ENCODE assay signal across 8 mouse cellular contexts in genomic region chr16:34094446-34095092, GRCm38 (mm10).
A peak's percentile ranks its signal among the peaks of the same experiment; 100 is the strongest.
DNase-seq lines count a peak whose midpoint lies in the region; ATAC-seq and TF ChIP-seq lines count a peak whose summit lies in the region.

No protein-coding gene starts in this region.

- peak; percentile 69 for ATAC-seq in hindbrain, embryonic 11.5 days (ENCODE audit: low FRiP score)
- ATAC-seq in midbrain, embryonic 11.5 days (ENCODE audit: low FRiP score) = peak; percentile 78

- TF ChIP-seq CTCF in cerebellum, adult 2 months (IDR thresholded peaks at IDR 0.05; ENCODE audit: borderline replicate concordance, insufficient read depth, low read depth, low read length) = peak; percentile 29; the same call in 1 of the 2 replicates
- no peak for TF ChIP-seq CTCF in E14TG2a.4 (conservative IDR thresholded peaks at IDR 0.05; ENCODE audit: low read length)
- TF ChIP-seq CTCF in thymus, adult 2 months (IDR thresholded peaks at IDR 0.05; ENCODE audit: borderline replicate concordance, control insufficient read depth, extremely low read depth, insufficient read depth, low read length, poor library complexity) = no peak

- TF ChIP-seq POLR2A in cerebellum, adult 2 months (IDR thresholded peaks at IDR 0.05; ENCODE audit: borderline replicate concordance, insufficient read depth, low read length) = no peak
- TF ChIP-seq POLR2A in thymus, adult 2 months (IDR thresholded peaks at IDR 0.05; ENCODE audit: control insufficient read depth, extremely low read depth, insufficient read depth, low read length, poor library complexity) = no peak

- peak overlapping the region; percentile 66 for H3K4me2 ChIP-seq in hindbrain, embryonic 11.5 days (replicated peaks; ENCODE audit: low read depth, low read length)
- peak overlapping the region; percentile 62 for H3K4me2 ChIP-seq in midbrain, embryonic 11.5 days

- H3K27me3 ChIP-seq in cerebellum, adult 2 months (ENCODE audit: control insufficient read depth, insufficient read depth, low read length) = 0 out of 2 replicates have a peak, but pooled peaks cover 2% of the 10 kb centered on the region
- peaks cover 54% of the 10 kb centered on the region for H3K27me3 ChIP-seq in E14TG2a.4 (ENCODE audit: insufficient read depth, low read length)
- H3K27me3 ChIP-seq in forebrain, embryonic 10.5 days (ENCODE audit: poor library complexity, severe bottlenecking) = peaks cover 40% of the 10 kb centered on the region
- no peaks in the 10 kb centered on the region for H3K27me3 ChIP-seq in hindbrain, embryonic 11.5 days (ENCODE audit: control insufficient read depth, insufficient read depth, low read length)
- H3K27me3 ChIP-seq in limb, embryonic 10.5 days (ENCODE audit: low read depth, poor library complexity, severe bottlenecking) = peaks cover 8% of the 10 kb centered on the region; the same call in 1 of the 2 replicates
- H3K27me3 ChIP-seq in midbrain, embryonic 11.5 days (ENCODE audit: control insufficient read depth, insufficient read depth, low read length) = peaks cover 5% of the 10 kb centered on the region; the same call in 1 of the 2 replicates
- no peaks in the 10 kb centered on the region for H3K27me3 ChIP-seq in thymus, adult 2 months (ENCODE audit: control insufficient read depth, insufficient read depth, low read length)

- H3K27ac ChIP-seq in cerebellum, adult 2 months (ENCODE audit: insufficient read depth, low read length) = no peak overlapping the region
- H3K27ac ChIP-seq in forebrain, embryonic 10.5 days = peak overlapping the region; percentile 74
- no peak overlapping the region for H3K27ac ChIP-seq in hindbrain, embryonic 11.5 days (ENCODE audit: low read depth, low read length)
- H3K27ac ChIP-seq in limb, embryonic 10.5 days = peak overlapping the region; percentile 67
- H3K27ac ChIP-seq in midbrain, embryonic 11.5 days (ENCODE audit: low read depth, low read length) = peak overlapping the region; percentile 40; the same call in 1 of the 2 replicates
- no peak overlapping the region for H3K27ac ChIP-seq in thymus, adult 2 months (ENCODE audit: control insufficient read depth, insufficient read depth, low read length)

- no peaks in the 10 kb centered on the region for H3K36me3 ChIP-seq in E14TG2a.4 (ENCODE audit: insufficient read depth, low read length)
- H3K36me3 ChIP-seq in forebrain, embryonic 10.5 days (replicated peaks) = no peaks in the 10 kb centered on the region
- no peaks in the 10 kb centered on the region for H3K36me3 ChIP-seq in hindbrain, embryonic 11.5 days (ENCODE audit: control insufficient read depth, insufficient read depth, low read length)
- no peaks in the 10 kb centered on the region for H3K36me3 ChIP-seq in limb, embryonic 10.5 days
- no peaks in the 10 kb centered on the region for H3K36me3 ChIP-seq in midbrain, embryonic 11.5 days (ENCODE audit: control insufficient read depth, insufficient read depth, low read length)
- H3K36me3 ChIP-seq in thymus, adult 2 months (ENCODE audit: control insufficient read depth, insufficient read depth, low read length) = no peaks in the 10 kb centered on the region

- H3K4me3 ChIP-seq in cerebellum, adult 2 months (replicated peaks; ENCODE audit: insufficient read depth, low read depth, low read length) = peak overlapping the region; percentile 59
- H3K4me3 ChIP-seq in E14TG2a.4 (replicated peaks; ENCODE audit: low read length) = peak overlapping the region; percentile 86
- peak overlapping the region; percentile 66 for H3K4me3 ChIP-seq in forebrain, embryonic 10.5 days
- peak overlapping the region; percentile 26 for H3K4me3 ChIP-seq in hindbrain, embryonic 11.5 days (ENCODE audit: low read depth, low read length)
- peak overlapping the region; percentile 63 for H3K4me3 ChIP-seq in limb, embryonic 10.5 days
- H3K4me3 ChIP-seq in midbrain, embryonic 11.5 days (ENCODE audit: low read depth, low read length) = peak overlapping the region; percentile 50
- H3K4me3 ChIP-seq in thymus, adult 2 months (ENCODE audit: control insufficient read depth, insufficient read depth, low read length) = peak overlapping the region; percentile 31

- H3K9ac ChIP-seq in hindbrain, embryonic 11.5 days (ENCODE audit: low read depth, low read length) = peak overlapping the region; percentile 35
- peak overlapping the region; percentile 56 for H3K9ac ChIP-seq in midbrain, embryonic 11.5 days (ENCODE audit: low read length)

- peaks cover 12% of the 10 kb centered on the region; the same call in 1 of the 2 replicates for H3K4me1 ChIP-seq in cerebellum, adult 2 months (ENCODE audit: control insufficient read depth, insufficient read depth, low read length)
- peaks cover 40% of the 10 kb centered on the region for H3K4me1 ChIP-seq in E14TG2a.4 (replicated peaks; ENCODE audit: low read depth, low read length)
- peaks cover 43% of the 10 kb centered on the region for H3K4me1 ChIP-seq in forebrain, embryonic 10.5 days
- H3K4me1 ChIP-seq in hindbrain, embryonic 11.5 days (replicated peaks; ENCODE audit: control insufficient read depth, insufficient read depth, low read length) = peaks cover 10% of the 10 kb centered on the region
- peaks cover 30% of the 10 kb centered on the region for H3K4me1 ChIP-seq in limb, embryonic 10.5 days
- peaks cover 17% of the 10 kb centered on the region for H3K4me1 ChIP-seq in midbrain, embryonic 11.5 days (ENCODE audit: control insufficient read depth, insufficient read depth, low read length)
- peaks cover 23% of the 10 kb centered on the region for H3K4me1 ChIP-seq in thymus, adult 2 months (replicated peaks; ENCODE audit: control insufficient read depth, insufficient read depth, low read length)

- no peaks in the 10 kb centered on the region for H3K9me3 ChIP-seq in E14TG2a.4 (ENCODE audit: low read length)
- H3K9me3 ChIP-seq in forebrain, embryonic 10.5 days = no peaks in the 10 kb centered on the region
- H3K9me3 ChIP-seq in hindbrain, embryonic 11.5 days (ENCODE audit: control insufficient read depth, low read length) = no peaks in the 10 kb centered on the region
- H3K9me3 ChIP-seq in limb, embryonic 10.5 days (replicated peaks) = no peaks in the 10 kb centered on the region
- H3K9me3 ChIP-seq in midbrain, embryonic 11.5 days (ENCODE audit: control insufficient read depth, low read length) = no peaks in the 10 kb centered on the region

- peak; percentile 34 to 38 for DNase-seq in cerebellum, adult 2 months
- DNase-seq in cerebellum, postnatal 4 days (ENCODE audit: low spot score in 2 of 2) = no peak
- DNase-seq in forebrain, embryonic 10.5 days (ENCODE audit: extremely low spot score, low spot score) = peak; percentile 62
- peak; percentile 65 for DNase-seq in hindbrain, embryonic 11.5 days (ENCODE audit: low spot score)
- DNase-seq in limb, embryonic 10.5 days (ENCODE audit: low spot score) = peak; percentile 71
- DNase-seq in midbrain, embryonic 11.5 days (ENCODE audit: low spot score, missing footprints) = peak; percentile 96
- peak; percentile 22 for DNase-seq in thymus, adult 2 months

- WGBS in cerebellum, adult 2 months = 5% methylated on average over 16 of the region's 16 CpGs
- WGBS in forebrain, embryonic 10.5 days = under 1% methylated on average over 16 of the region's 16 CpGs
- 1% methylated on average over 16 of the region's 16 CpGs for WGBS in hindbrain, embryonic 11.5 days
- WGBS in limb, embryonic 10.5 days = under 1% methylated on average over 16 of the region's 16 CpGs
- under 1% methylated on average over 16 of the region's 16 CpGs for WGBS in midbrain, embryonic 11.5 days
- WGBS in thymus, adult 2 months = 1% methylated on average over 16 of the region's 16 CpGs

Comparison
In these comparisons a context has a peak if more than half of its experiments do, and no peak if none do; other contexts are left out.
1. DNase-seq: peak in cerebellum, adult 2 months (2 of 2), forebrain, embryonic 10.5 days (single experiment), hindbrain, embryonic 11.5 days (single experiment), limb, embryonic 10.5 days (single experiment), midbrain, embryonic 11.5 days (single experiment) and thymus, adult 2 months (single experiment); none in cerebellum, postnatal 4 days (0 of 2).
2. H3K27ac ChIP-seq: peak in forebrain, embryonic 10.5 days (single experiment), limb, embryonic 10.5 days (single experiment) and midbrain, embryonic 11.5 days (single experiment); none in cerebellum, adult 2 months (single experiment), hindbrain, embryonic 11.5 days (single experiment) and thymus, adult 2 months (single experiment).
3. H3K4me3 ChIP-seq: peak in every context shown above with its lines; median percentile 86 in E14TG2a.4; 66 in forebrain, embryonic 10.5 days; 63 in limb, embryonic 10.5 days; 59 in cerebellum, adult 2 months; 50 in midbrain, embryonic 11.5 days; 31 in thymus, adult 2 months; 26 in hindbrain, embryonic 11.5 days.